Mouse (Mus musculus): ENCODE measurements around the gene Igsf21. TPM values are rescaled to one million over a fixed set of nuclear protein-coding genes. Genes with fewer than 3 reads are reported as not detected.

Gene Igsf21
- polyA plus RNA-seq, 1 experiment, result 0.26 TPM

DNA sequence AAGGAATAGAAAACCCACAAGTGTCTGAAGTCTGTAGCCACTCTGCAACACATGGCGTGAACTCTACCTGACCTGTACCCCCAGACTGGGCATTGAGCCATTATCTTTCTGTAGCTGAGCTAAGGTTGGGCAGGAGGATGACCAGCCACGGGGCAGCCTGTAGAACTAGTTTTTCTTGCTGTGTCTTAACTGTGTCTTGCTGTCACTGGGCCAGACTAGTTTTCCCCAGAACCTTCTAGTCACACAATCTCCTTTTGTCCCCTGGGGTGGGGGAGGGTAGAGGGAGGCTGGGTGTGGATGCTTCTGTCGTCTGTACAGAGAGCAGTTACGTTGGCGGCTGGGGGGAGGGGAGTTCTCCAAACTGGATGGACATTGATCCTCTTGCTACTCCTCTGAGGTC lies 267.9 kb downstream of the Igsf21 start:
- no peak for DNase-seq (ENCODE audit: low spot score)

DNA sequence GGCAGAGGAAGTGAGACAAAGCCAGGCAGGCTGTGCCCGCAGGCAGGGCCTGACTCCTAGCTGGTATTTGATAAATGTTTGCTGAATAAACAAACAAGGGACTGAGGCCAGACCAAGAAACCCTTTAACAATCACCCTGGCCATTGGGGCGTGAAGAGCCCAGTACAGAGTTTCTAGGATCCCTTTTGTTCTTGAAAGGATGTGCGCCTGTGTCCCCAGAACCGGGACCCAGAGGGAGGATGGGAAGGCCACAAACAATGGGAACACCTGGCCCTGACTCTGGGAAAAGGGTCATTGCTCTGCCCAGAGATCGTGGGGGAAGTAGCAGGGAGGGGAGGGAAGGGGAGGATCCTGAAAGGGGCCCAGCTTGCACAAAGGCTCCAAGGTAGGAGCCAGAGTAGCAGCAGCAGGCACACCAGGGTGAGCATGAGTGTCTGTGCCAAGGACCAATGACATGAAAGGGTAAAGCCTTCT lies 269.2 kb downstream of the Igsf21 start:
- no peak for DNase-seq (ENCODE audit: low spot score)
